Mouse (Mus musculus): Measurements from ENCODE around the gene Uqcc2.

GRCm38 (mm10) chr17:27128189-27128588 is 5.5 kb downstream of the Uqcc2 start:
- TF ChIP-seq USF1 (IDR thresholded peaks at IDR 0.05; ENCODE audit: low read depth, low read length) = no peak
- no peak for TF ChIP-seq HCFC1 (IDR thresholded peaks at IDR 0.05; ENCODE audit: low read depth, low read length)
- TF ChIP-seq CTCF (IDR thresholded peaks at IDR 0.05 in 2 of 3, conservative IDR thresholded peaks at IDR 0.05 in 1 of 3; ENCODE audit: control insufficient read depth in 1 of 3, insufficient read depth in 1 of 3, low read depth in 2 of 3, low read length in 3 of 3, poor library complexity in 1 of 3, severe bottlenecking in 1 of 3) = no peak
- no peak for TF ChIP-seq TAL1 (IDR thresholded peaks at IDR 0.05; ENCODE audit: low read length)

All from MEL (cell line).